Mouse (Mus musculus) CH12F3 (cell line): Measurements from ENCODE around the gene Olfr324.

ENCODE experiments used
- in situ Hi-C: fragments of 300-500 bp; cut with MboI; formaldehyde crosslinking; loops from 2 replicates; pipeline ENCODE4 v1.14.3; 2020; ENCODE audit warnings: low sequenced_read_pairs

Gene Olfr324

DNA sequence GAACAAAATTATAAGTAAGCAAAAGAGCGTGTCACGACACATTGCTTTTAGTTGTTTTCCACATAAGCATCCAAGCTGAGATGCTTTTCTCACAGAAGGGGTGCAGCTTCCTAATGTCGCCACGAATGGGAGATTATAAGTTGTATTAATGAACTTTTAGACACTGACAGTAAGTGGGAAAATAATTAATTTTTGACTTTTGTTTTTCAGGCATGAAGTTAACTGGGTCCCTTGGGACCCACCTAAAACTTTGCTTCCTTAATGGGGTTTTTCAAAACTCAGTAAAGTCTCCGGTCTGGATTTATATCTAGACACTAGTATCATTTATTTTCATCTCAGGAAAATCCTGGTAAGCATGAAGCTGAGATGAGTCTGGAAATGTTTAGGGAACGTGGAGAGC lies at the start of gene Olfr324:
Olfr324 (plus strand) TSS at position 301 of the 400 bp plus-strand sequence.
- in situ Hi-C loops: no loop called here

DNA sequence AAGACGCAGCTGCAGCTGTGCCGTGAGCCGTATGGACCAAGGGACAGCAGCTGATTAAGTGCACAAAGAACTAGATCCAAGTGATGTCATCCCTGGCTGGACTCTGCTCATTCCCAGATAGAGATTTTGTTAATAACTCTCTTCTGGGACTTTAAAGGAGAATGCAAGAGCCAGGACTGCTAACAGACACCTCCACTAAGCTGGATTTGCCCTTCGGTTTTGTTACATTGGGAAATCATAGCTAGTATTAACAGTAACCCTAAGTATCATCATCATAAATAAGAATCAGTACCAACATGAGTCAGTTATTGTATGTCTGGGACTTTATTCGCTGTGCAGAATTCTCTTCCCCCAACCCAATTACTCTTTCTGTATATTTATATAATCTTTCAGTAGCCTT lies 48.6 kb upstream of the Olfr324 start, which contains the start of gene Olfr329-ps:
Olfr329-ps (minus strand) TSS at position 101 of the 400 bp plus-strand sequence.
- in situ Hi-C loops: no loop called here

DNA sequence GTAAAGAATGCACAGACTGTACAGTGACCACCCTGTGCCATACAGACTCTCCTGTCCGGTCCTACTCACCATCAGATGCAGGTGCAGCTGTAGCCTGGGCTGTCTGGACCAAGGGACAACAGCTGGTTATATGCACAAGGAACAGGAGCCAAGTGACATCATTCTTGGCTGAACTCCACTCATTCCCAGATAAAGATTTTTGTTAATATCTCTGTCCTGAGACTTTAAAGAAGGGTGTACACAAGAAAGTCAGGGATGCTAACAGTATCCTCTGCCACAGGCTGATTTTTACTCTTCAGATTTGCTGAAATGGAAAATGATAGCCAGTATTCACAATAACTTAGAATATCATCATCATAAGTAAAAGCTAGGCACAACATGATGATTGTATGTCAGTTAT lies 39.4 kb upstream of the Olfr324 start, which contains the start of gene Olfr328:
Olfr328 (minus strand) TSS at position 101 of the 400 bp plus-strand sequence.
- in situ Hi-C loops: no loop called here

DNA sequence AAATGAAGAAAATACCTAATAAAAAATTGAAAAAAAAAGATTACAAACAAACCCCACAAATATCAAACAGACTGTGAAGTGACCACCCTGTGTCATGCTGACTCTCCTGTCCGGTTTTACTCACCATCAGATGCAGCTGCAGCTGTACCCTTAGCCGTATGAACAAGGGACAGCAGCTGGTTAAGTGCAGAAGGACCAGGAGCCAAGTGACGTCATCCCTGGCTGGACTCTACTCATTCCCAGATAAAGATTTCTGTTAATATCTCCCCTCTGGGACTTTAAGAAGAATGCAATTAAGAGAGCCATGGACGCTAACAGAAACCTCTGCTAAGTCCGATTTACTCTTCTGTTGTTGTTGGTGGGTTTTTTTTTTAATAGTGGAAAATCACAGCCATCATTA lies 24.5 kb upstream of the Olfr324 start, which contains the start of gene Olfr224:
Olfr224 (minus strand) TSS at position 149 of the 400 bp plus-strand sequence.
- in situ Hi-C loops: no loop called here

DNA sequence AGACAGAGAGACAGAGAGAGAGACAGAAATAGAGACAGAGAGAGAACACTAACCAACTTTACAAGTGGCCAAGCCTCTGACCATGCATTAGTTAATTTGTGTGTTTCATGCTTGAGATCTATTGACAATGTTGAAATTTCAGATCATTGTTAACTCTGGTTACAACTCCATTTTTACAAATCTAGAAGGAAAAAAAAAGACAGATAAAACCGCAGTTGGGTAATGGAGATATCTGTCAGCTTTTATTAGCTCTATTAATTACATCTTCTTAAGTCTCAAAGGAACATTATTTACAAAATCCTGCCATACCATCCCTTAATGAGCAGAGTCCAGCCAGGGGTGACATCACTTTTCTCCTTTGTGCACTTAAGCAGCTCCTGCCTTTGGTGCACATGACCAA lies 17.5 kb upstream of the Olfr324 start, which contains the start of gene Olfr325:
Olfr325 (plus strand) TSS at position 301 of the 400 bp plus-strand sequence.
- in situ Hi-C loops: no loop called here

DNA sequence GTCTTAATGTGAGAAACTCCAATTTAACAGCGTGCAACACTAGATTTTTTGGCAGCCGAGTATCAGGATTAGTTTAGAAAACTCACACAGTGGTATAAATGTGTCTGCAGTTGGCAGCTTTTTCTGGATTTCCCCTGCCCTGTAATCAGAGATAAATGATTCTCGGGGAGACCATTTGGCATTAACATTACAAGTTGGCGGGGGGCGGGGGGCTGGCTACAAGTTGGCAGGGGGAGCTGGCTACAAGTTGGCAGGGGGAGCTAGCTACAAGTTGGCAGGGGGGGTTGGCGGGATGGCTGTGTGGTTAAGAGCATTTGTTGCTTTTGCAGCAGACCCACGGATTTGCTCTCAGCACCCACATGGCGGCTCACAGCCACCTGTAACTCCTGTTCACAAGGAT lies 16.3 kb upstream of the Olfr324 start:
- in situ Hi-C loops: no loop called here

DNA sequence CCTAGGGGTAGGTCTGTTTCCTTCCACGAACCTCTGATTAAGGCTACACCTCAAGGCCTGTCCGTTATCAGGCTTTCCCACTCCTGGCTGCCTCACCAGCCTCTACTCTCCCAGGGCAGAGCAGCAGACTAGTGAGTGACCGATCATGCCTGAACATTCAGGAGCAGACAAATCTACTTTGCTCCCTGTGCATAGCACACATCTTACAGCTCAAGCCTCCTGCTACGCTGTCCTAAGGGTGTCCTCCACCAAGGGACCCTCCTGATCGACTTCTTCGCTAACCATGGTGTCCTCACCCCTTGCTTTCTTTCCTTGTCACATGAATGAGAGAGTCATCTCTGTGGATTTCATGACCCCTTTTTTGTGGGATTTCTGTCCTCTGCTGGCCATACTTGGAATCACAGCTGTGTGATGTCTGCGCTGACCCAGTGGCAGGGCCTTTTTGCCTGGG lies 7.0 kb upstream of the Olfr324 start:
- in situ Hi-C loops: no loop called here

DNA sequence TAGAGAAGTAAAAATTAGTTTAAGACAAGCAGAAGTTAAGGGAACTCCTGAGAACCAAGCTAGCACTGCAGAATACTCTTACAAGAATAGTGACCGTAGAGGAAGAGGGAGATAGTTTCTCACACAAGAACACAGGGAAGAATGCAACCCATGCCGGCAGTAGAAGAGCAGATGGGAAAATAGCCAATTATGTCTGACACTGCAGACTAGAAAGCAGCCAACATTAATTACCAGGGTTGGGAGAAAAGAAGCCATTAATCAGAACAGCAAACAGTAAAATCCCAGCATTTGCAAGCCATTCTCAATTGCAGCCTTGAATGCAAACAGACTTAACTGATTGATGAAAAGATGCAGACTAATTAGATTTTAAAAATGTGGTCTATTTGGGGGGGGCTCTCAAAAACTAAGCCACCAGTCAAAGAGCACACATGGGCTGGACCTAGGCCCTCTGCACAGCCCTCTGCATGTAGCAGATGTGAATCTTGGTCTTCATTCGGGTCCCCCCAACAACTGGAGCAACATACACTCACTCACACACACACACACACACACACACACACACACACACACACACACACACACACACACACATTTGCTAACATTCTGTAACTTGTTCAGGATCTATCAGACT lies 6.2 kb upstream of the Olfr324 start:
- in situ Hi-C loops: no loop called here

DNA sequence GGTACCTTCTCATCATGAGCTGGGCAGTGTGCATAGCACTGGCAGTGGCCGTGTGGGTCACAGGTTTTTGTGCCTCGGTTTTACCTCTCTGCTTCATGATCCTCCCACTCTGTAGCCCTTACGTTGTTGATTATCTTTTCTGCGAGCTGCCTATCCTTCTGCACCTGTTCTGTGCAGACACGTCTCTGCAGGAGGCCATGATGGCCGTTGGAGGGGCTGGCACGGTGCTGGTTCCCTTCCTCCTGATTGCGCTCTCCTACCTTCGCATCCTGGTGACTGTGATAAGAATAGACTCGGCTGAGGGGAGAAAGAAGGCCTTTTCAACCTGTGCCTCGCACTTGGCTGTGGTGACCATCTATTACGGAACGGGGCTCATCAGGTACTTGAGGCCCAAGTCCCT lies 2.9 kb downstream of the Olfr324 start:
- in situ Hi-C loops: no loop called here

DNA sequence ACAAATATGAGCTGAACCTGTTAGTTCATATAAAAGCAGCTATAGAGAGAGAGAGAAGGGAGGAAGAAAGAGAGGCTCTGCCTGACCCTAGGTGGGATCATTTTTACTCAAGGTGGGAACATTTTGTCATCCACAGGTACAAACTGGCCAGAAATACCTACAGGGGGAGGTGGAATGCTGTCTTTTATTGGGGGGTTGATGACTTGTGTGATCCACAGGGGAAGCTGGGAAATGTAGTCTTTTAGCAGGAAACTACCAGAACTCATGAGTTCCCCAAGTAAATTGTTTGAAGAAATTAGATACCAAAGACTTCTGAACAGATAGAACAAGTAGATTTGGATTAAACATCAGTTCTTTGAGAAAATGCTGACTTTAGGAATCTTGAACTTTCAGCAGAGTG lies 7.1 kb downstream of the Olfr324 start:
- in situ Hi-C loops: no loop called here

DNA sequence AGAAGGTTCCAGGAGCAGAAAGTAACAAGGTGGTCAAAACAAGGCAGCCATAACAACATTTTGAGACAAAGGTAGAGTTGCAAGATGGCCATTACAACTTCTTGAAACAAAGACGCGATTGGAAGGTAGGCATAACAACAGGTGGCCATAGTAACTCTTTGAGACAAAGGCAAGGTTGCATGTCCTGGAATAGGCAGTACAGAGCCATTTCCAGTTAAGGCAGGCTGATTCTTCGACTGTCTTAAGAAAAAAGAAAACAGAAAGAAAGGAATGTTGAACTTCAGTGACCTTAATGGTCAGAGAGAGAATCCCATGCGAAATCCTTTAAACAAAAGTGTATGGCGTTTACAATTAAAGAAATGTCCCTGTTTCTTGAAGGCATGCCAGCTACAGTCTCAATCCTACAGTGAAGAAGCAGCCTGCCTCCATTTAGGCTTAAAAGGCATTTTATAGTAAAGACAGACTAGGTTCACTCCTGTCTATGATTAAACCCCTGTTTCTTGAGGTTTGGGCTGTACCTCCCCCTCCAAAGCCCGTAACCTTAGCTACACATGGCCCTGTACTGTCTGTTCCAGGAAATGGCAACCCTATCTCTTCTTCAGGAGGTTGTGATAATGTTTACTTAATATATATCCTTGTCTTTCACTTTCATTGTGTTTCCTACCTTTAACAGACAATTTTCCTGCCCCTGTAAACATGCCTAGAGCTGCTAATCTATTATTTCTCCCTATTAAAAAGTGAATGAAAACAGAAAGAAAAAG lies 8.1 kb downstream of the Olfr324 start:
- in situ Hi-C loops: no loop called here

DNA sequence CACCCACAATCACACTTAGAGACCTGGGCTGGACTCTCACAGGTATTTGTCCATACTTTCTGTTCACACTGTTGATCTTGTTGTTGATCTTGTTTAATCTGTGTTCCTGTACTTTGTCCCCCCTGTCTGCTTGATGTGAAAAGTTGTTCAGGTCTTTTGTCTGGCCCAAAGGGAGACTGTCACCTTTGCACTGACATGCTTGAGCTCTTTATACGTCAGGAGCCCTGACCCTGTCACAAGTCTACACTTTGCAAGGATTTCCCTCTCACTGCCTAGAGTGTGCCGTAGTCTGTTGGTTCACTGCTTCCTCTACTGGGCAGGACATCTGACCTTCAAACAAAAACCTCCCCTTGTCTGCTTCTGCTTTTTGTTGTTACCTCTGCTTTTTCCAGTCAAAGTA lies 9.8 kb downstream of the Olfr324 start:
- in situ Hi-C loops: no loop called here

DNA sequence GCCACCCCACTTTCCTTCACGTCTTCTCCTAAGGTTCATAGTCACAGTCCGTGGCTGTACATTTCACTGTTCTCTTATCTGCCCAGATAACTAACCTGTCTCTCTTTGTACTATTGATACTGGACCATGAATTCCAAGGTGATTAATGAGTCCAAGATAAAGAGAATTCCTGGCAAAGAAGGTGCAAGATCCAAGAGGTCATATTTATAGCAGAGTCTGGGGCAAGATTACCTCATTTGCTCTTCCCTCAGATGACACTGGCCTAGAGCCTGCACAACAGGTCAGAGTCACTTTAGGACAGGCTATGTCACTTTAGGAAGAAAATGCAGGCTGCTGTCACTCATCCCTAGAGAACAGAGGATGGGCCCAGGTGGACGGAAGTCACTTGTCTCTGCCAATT lies 10.3 kb downstream of the Olfr324 start:
- in situ Hi-C loops: no loop called here

DNA sequence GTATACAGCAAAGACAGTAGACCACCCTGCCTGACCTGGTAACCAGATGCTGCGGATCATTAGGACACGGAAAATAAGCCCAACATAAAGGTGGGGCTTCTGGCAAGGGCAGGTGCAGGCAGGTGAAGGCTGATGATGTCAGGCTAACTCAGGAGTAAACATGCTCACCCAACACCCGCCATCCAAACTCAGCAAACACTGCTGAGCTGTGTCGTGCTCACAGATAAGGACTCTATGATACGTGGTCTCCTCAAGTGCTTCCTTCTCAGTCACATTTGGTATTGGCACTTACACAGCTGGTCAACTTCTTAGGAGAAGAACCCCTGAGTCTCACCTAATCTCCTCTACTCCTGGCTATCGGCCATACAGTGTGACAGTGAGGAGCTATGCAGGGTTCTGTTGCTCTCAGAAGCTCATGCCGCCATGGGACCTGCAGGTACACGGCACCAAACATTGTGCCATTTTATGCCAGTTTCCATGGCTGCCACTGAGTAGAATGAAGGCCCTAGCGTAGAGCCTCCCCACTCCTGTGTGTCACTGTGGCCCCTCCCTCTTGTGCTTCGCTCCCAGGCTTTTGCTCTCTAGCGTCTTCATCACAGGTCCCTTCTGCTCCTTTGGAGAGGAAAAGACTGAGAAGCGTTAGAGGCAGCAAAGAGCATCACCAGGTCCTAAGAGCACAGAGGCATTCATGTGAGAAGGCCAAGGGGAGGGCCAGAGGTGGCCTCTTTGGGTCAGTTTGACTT lies 11.4 kb downstream of the Olfr324 start:
- in situ Hi-C loops: no loop called here

DNA sequence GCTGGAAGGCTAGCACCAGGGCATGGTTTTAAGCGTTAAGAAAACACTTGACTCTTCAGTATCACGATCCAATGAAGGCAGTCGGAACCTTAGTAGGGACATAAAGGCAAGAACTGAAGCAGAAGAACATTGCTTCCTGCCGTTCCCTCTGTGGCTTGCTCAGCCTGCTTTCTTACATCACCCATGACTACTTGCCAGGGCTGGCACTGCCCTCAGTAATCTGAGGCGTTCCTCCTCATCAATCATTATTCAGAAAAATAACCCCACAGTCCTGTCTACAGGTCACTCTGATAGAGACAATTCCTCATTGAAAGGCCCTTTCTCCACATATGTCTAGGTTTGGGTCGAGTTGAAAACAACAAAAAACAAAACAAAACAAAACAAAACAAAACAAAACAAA lies 12.1 kb downstream of the Olfr324 start:
- in situ Hi-C loops: no loop called here

DNA sequence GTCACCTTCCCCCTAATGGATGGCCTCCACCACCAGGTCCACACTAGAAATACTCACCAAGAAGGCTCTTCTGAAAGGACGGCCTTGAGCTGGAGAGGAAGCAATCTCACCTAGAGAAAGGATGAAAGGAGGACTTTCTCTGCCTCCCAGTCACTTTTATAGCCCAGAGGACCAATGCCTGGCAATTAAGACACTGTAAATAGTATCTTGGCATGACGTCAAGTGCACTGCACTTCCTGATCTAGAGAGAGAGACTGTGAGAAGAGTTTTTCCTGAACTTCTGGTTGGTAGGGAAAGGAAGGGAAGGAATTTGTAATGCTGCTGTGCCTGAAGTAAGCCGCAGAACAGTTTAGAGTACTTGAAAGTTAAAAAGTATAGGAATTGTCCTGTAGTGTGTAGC lies 18.4 kb downstream of the Olfr324 start:
- in situ Hi-C loops: no loop called here

DNA sequence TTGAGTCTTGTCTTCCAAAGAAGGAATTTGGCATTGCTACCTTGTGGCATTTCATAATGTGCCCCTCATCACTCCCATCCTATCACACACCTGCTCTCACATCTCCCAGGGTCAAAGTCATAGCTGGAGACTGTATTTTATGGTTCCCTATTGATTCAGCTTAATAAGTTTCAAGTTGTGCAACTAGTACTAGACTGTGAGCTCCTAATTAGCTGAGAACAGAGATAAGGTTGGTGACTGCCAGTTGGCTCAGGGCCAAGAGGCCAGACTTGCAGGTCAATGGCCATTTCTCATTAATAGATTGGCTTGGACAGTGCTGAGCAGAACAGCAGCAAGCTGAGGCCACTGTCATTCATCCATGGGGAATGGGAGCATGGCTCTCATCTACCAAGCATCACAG lies 19.6 kb downstream of the Olfr324 start:
- in situ Hi-C loops: no loop called here

DNA sequence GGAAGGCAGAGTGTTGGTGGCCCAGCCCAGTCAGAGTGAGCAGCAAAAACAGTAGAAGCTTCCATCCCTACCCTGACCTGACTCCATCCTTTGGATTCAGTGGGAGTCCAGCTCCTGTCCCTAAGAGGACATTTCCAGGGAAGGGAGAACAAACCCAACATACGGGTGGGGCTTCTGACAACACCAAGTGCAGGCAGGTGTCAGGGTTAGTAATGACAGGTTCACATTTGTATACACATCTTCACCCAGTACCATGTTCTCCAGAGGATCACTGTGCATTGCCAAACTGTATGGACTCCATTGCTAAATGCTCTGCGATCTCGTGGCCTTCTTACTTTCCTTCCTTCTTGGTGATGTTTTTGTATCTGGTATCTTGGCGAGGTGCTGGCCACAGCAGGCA lies 21.1 kb downstream of the Olfr324 start, which contains the start of gene 2210407C18Rik:
2210407C18Rik (minus strand) TSS at position 101 of the 400 bp plus-strand sequence.
- in situ Hi-C loops: no loop called here

DNA sequence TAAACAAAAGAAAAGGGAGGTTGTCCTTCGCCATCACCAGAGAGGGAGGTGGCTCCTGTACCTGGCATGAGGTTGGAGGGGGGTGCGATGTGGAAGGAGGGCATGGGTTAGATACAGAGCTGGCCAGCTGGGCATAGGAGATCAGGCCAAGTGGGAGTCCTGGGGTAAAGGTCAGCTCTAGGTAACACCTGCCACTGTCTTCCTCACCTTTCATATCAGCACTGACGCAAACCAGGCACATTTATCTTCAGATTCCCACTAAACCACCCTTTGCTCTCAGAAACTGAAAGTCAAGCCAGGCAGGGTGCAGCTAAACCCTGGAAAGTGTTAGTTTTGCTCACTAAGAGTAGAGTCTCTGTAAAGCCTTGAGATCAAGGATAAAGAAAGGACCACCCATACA lies 23.5 kb downstream of the Olfr324 start:
- in situ Hi-C loops: no loop called here

DNA sequence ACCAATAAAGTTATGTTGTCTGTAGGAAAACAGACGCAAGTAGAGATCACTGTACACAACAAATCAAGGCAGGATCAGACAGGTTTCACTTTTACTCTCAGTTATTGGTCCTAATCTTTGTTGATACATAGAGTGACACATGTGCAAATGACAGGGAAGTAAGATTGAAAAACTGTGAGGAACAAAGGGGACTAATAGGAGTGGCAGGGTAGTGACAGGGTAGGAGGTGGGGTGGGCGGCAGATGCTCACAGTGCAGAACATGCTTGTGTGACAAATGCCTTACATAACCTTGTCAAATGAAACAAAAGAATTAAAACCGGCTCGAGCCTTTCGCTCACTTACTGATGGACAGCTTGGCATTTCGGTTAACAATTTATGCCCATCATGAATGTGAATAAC lies 23.9 kb downstream of the Olfr324 start:
- in situ Hi-C loops: no loop called here

DNA sequence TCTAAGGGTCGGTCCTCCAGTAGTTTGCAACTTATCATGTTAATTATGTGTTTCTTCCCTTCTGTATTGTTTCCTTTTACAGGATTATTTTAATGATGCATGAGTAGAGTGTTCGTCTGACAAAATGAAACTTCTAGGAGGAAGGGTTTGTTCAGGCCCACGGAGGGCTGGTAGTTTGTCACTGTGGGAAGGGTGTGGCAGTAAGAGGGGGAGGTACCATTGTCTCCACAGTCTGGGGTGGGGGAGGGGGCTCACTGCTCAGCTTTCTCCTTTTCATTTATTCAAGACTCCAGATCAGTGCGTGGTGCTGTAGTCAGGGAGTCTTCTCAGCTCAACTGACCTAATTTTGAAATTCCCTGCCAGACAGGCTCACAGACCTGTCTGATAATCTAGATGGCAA lies 31.2 kb downstream of the Olfr324 start:
- in situ Hi-C loops: loop anchor here (25.0 kb wide), 1 partner anchor 389 kb away; no protein-coding TSS in a partner anchor
